Mouse (Mus musculus) spleen, adult 2 months (tissue): ENCODE measurements around the gene Atp6v0b.

Experiments used
- CTCF ChIP-seq: fragments of 200-500 bp; IDR thresholded peaks from 2 replicates; pipeline ENCODE4 v1.5.1; 2011; ENCODE audit warnings: mild to moderate bottlenecking, inconsistent platforms; ENCODE audit not compliant: insufficient read depth, insufficient read length, insufficient replicate concordance; ENCODE audit errors: extremely low read depth
- POLR2A ChIP-seq: fragments of 200-500 bp; IDR thresholded peaks from 2 replicates; pipeline ENCODE4 v1.6.1; 2011; ENCODE audit warnings: low read depth, low read length, inconsistent platforms

- TF ChIP-seq POLR2A: no peak
- TF ChIP-seq CTCF: no peak
Measured at GRCm38 (mm10) chr4:117867000-117867399, 20.1 kb downstream of the Atp6v0b start.
